Mouse (Mus musculus): ENCODE results near the gene Cnih3.

GRCm38 (mm10) chr1:181353200-181354097 is 1.0 kb downstream of the Cnih3 start:
- TF ChIP-seq REST (IDR thresholded peaks at IDR 0.05; ENCODE audit: insufficient read depth, insufficient read length) (no peak), USF1 (IDR thresholded peaks at IDR 0.05; ENCODE audit: low read depth) (no peak), POLR2A (IDR thresholded peaks at IDR 0.05; ENCODE audit: insufficient read length, low read depth) (no peak), E2F4 (IDR thresholded peaks at IDR 0.05; ENCODE audit: insufficient read depth) (no peak), MYOG (IDR thresholded peaks at IDR 0.05; ENCODE audit: control insufficient read depth in 1 of 3, insufficient read depth in 1 of 3, insufficient read length in 2 of 3, low read depth in 2 of 3) (no peak), MAX (IDR thresholded peaks at IDR 0.05; ENCODE audit: low read depth) (no peak), POLR2AphosphoS2 (IDR thresholded peaks at IDR 0.05; ENCODE audit: insufficient read length, low read depth) (no peak), MYOD1 (IDR thresholded peaks at IDR 0.05; ENCODE audit: control insufficient read depth in 1 of 3, insufficient read length in 2 of 3, low read depth in 2 of 3) (no peak), TCF12 (IDR thresholded peaks at IDR 0.05; ENCODE audit: insufficient read depth, poor library complexity, severe bottlenecking) (no peak), SRF (IDR thresholded peaks at IDR 0.05; ENCODE audit: control insufficient read depth, insufficient read length, low read depth) (no peak), TCF3 (IDR thresholded peaks at IDR 0.05; ENCODE audit: insufficient read length, low read depth) (no peak)
